Mouse (Mus musculus) testis, adult 2 months (tissue): ENCODE measurements around the gene Calm3. TPM values are rescaled to one million over a fixed set of nuclear protein-coding genes. Genes with fewer than 3 reads are reported as not detected.

Source experiments
- H3K27ac ChIP-seq: fragments of 200-500 bp; 2 replicates; pipeline ENCODE4 v1.5.1; 2012; ENCODE audit warnings: low read depth, low read length; ENCODE audit not compliant: control insufficient read depth, insufficient read depth
- H3K27me3 ChIP-seq: fragments of 200-500 bp; 2 replicates; pipeline ENCODE4 v1.6.1; 2012; ENCODE audit warnings: mild to moderate bottlenecking, low read length, moderate library complexity; ENCODE audit not compliant: control insufficient read depth, insufficient read depth
- H3K36me3 ChIP-seq: fragments of 200-500 bp; 2 replicates; pipeline ENCODE4 v1.6.1; 2012; ENCODE audit warnings: mild to moderate bottlenecking, low read length; ENCODE audit not compliant: control insufficient read depth, insufficient read depth
- H3K4me1 ChIP-seq: fragments of 200-500 bp; 2 replicates; pipeline ENCODE4 v1.6.1; 2012; ENCODE audit warnings: low read length; ENCODE audit not compliant: control insufficient read depth, insufficient read depth
- H3K4me3 ChIP-seq: fragments of 200-500 bp; 2 replicates; pipeline ENCODE4 v1.5.1; 2012; ENCODE audit warnings: low read depth, mild to moderate bottlenecking, low read length, moderate library complexity, mixed read lengths; ENCODE audit not compliant: control insufficient read depth
- CTCF ChIP-seq: fragments of 200-500 bp; IDR thresholded peaks from 2 replicates; pipeline ENCODE4 v1.5.1; 2012; ENCODE audit warnings: low read depth, mild to moderate bottlenecking, inconsistent platforms, low read length, moderate library complexity; ENCODE audit not compliant: control insufficient read depth, insufficient read depth, insufficient replicate concordance
- POLR2A ChIP-seq: fragments of 200-500 bp; IDR thresholded peaks from 2 replicates; pipeline ENCODE4 v1.6.1; 2012; ENCODE audit warnings: low read depth, mild to moderate bottlenecking, inconsistent platforms, low read length, moderate library complexity; ENCODE audit not compliant: control insufficient read depth
- polyA plus RNA-seq: library from polyadenylated mRNA; depleted of rRNA; stranded (reverse); fragments of >200 nt; gene quantifications from 2 replicates; pipeline ENCODE4 v1.2.3, GENCODE M21; 2012

Calm3 gene
- polyA plus RNA-seq, 1 experiment = 509 TPM

DNA sequence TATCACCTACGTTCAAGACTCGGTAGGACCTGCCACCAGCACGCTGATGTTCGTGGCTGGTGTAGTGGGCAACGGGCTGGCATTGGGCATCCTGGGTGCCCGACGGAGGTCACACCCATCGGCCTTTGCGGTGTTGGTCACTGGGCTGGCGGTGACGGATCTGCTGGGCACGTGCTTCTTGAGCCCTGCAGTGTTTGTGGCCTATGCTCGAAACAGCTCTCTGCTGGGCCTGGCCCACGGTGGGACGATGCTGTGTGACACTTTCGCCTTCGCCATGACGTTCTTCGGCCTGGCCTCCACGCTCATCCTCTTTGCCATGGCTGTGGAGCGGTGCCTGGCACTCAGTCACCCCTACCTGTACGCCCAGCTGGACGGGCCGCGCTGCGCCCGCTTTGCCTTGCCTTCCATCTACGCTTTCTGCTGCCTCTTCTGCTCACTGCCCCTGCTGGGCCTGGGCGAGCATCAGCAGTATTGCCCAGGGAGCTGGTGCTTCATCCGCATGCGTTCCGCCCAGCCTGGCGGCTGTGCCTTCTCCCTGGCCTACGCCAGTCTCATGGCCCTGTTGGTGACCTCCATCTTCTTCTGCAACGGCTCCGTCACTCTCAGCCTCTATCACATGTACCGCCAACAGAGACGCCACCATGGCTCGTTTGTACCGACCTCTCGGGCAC, 16.9 kb downstream of the Calm3 start:
- Histone ChIP-seq H3K27me3 (no peaks in the 10 kb centered on the region), H3K27ac (no peak overlapping the region), H3K4me3 (no peak overlapping the region), H3K36me3 (no peaks in the 10 kb centered on the region), H3K4me1 (peaks cover 6% of the 10 kb centered on the region)
- TF ChIP-seq CTCF = no peak

GRCm38 (mm10) chr7:16906281-16906680, 17.6 kb downstream of the Calm3 start, which contains the start of gene Ptgir:
Gene Ptgir (plus strand): TSS chr7:16906490.
- no peak for TF ChIP-seq POLR2A
- no peak for TF ChIP-seq CTCF
- no peaks in the 10 kb centered on the region for H3K27me3 ChIP-seq
- no peak within 1 kb of the TSS for H3K4me3 ChIP-seq
- no peaks in the 10 kb centered on the region for H3K36me3 ChIP-seq
- H3K4me1 ChIP-seq = peaks cover 6% of the 10 kb centered on the region
- no peak within 1 kb of the TSS for H3K27ac ChIP-seq

DNA sequence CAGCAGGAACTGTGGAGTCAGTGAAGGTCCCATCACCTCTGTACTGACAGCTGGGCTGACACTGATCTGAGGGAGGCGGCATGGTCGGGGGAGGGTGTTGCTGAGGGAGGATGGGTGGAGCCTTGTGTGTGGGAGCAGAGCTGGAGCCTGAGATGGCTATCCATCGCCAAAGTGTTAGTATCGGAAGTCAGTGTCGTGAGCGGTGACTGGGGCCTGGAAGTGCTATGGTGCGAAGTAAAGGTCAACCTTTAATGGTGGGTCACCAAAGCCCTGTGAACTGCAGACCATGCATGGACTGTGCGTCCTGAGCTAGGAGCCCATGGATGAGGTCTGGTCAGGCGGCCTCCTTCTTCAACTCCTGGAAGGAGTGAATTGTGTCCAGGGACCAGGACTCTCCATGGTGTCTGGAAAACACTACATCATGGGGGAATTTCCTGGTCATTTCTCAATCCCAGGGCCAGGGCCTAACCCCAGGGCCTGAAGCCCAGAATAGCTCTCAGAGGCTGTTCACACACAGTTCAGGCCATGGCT, 18.4 kb downstream of the Calm3 start:
- H3K4me3 ChIP-seq = no peak overlapping the region
- H3K27me3 ChIP-seq = no peaks in the 10 kb centered on the region
- TF ChIP-seq CTCF (no peak), POLR2A (no peak)
- no peak overlapping the region for H3K27ac ChIP-seq
- no peaks in the 10 kb centered on the region for H3K36me3 ChIP-seq
- H3K4me1 ChIP-seq = peaks cover 8% of the 10 kb centered on the region

GRCm38 (mm10) chr7:16904120-16904675, 19.7 kb downstream of the Calm3 start:
- H3K4me1 ChIP-seq = peaks cover 11% of the 10 kb centered on the region
- no peak for TF ChIP-seq CTCF
- TF ChIP-seq POLR2A = no peak

DNA sequence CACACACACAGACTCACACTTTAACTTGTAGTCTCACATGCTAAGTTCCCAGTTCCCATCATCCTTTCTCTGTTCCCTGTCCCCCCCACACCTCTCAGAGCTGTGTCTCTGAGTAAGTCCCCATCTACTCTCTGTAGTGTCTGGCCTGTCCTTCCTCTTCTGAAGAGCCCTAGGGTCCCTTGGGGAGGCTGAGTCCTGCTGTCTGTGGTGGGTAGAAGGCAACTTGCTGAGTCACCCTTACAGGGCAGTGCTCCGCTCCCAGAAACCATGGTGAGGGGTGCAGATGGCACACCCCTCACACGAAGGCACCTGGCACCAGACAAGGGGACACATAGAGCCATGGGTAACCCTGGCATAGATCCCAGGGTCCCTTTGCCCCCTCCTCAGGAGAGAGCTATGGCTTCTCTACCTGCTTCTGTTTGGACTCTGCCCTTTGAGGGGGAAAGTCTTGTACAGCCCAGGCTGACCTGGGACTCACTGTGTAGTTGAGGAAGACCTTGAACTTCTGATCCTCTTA, 20.4 kb downstream of the Calm3 start:
- no peak overlapping the region for H3K4me3 ChIP-seq
- no peaks in the 10 kb centered on the region for H3K36me3 ChIP-seq
- H3K27me3 ChIP-seq = no peaks in the 10 kb centered on the region
- peaks cover 11% of the 10 kb centered on the region for H3K4me1 ChIP-seq
- TF ChIP-seq CTCF = no peak
- no peak for TF ChIP-seq POLR2A
- H3K27ac ChIP-seq = no peak overlapping the region

More at GRCm38 (mm10) chr7:16904120-16904675, 19.7 kb downstream of the Calm3 start:
- no peak overlapping the region for H3K27ac ChIP-seq
- no peaks in the 10 kb centered on the region for H3K36me3 ChIP-seq
- no peaks in the 10 kb centered on the region for H3K27me3 ChIP-seq
- no peak overlapping the region for H3K4me3 ChIP-seq

DNA sequence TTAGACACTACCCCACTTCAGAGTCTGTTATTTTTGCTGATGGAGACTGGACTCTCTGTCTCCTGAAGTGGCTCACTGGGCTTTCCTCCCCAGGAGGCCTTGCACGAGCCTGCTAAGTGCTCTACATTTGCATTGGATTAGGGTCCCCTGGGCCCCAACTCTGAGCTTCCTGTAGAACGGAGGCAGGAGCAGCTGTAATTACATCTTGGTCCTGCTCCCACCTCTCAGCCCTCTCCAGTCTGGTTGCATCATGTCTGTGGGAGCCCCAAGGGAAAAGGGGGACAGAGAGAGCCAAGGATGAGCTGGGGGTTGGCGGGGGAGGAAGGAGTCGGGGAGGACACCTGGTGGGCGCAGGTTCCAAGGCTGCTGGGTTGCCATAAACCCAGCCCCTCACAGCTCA, 23.4 kb downstream of the Calm3 start:
- H3K36me3 ChIP-seq = no peaks in the 10 kb centered on the region
- peaks cover 6% of the 10 kb centered on the region for H3K4me1 ChIP-seq
- no peak for TF ChIP-seq CTCF
- TF ChIP-seq POLR2A = no peak
- no peaks in the 10 kb centered on the region for H3K27me3 ChIP-seq
- H3K4me3 ChIP-seq = no peak overlapping the region
- H3K27ac ChIP-seq = no peak overlapping the region; the same call in 1 of the 2 replicates

DNA sequence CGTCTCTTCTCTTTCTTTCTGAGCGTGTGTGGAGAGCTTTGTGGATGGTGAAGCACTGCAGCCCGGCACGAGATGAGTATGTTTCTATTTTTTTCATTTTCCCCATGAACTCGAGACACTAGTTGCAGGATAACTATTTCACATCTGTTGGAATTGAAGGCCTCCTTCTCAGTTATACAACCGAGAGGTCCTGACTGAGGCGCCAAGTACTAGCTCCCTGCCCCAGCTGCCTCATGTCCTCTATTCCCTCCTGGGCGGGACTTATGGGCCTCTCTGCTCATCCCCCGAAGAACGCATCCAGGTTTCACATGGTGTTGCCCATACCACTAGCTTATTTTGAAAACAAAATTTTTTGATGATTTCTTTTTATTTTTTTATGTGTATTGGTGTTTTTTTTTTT, 28.4 kb downstream of the Calm3 start:
- Histone ChIP-seq H3K36me3 (no peaks in the 10 kb centered on the region), H3K27ac (no peak overlapping the region), H3K27me3 (no peaks in the 10 kb centered on the region), H3K4me1 (peaks cover 30% of the 10 kb centered on the region), H3K4me3 (no peak overlapping the region)
- TF ChIP-seq POLR2A (no peak), CTCF (no peak)
